Mouse (Mus musculus): ENCODE results near the gene Pgf.

GRCm38 (mm10) chr12:85177740-85178239 lies at the start of gene Pgf:
- TF ChIP-seq CTCF (conservative IDR thresholded peaks at IDR 0.05; ENCODE audit: low read length) (no peak), NANOG (IDR thresholded peaks at IDR 0.05; ENCODE audit: borderline replicate concordance, low read length) (no peak)

All from E14TG2a.4 (cell line).